Mouse (Mus musculus): ENCODE data around the gene Fads3.

- TF ChIP-seq CTCF (IDR thresholded peaks at IDR 0.05; ENCODE audit: low read depth, low read length) (no peak), POLR2A (IDR thresholded peaks at IDR 0.05; ENCODE audit: extremely low read depth, insufficient read depth, low read length) (0 out of 2 replicates have a peak, but pooled peaks have one; percentile 7)
These were observed 12.4 kb downstream of the Fads3 start for GRCm38 (mm10) chr19:10053692-10054260.

All from liver, adult 2 months (tissue).